Mouse (Mus musculus) kidney, adult 2 months (tissue): ENCODE data around the gene Efhc1.

ENCODE experiments used
- CTCF ChIP-seq: fragments of 200-500 bp; conservative IDR thresholded peaks from 2 replicates; pipeline ENCODE4 v1.5.1; 2011; ENCODE audit warnings: low read depth, mild to moderate bottlenecking, control low read depth, low read length, moderate library complexity, mixed read lengths; ENCODE audit not compliant: insufficient read depth, insufficient read length
- POLR2A ChIP-seq: fragments of 200-500 bp; IDR thresholded peaks from one replicate; pipeline ENCODE4 v1.6.1; 2011; ENCODE audit warnings: low read depth, low read length, control low read depth

DNA sequence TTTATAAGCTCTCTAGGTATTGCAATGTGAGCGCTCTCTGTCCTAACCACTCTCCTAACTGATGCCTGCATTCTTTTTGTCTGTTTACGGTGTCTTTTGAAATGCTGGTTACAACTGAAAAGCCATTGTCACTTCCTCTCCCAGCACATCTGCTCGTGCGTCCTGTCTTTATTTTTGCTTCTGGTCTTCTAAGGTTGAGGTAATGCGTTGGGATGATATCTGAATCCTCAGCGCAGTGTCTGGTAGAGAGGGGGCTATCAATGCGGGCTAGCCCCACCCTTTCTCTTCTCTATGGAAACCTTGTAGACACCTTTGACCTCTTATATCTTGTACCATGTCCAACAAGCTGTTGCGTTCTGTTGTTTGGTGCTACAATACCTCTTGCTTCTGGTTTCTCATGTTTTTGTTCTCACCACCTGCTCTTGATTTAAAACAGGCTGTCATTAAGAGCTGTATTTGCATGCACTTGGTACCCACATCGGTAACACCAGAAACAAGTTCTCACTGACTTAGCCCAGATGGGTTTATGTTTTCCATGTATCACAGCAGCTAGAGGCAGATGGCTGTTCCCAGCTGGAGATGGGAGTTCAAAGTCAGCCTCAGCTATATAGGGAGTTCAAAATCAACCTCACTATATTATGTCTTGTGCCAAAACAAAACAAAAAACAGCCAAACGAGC is 35.1 kb downstream of the Efhc1 start:
- no peak for TF ChIP-seq POLR2A
- TF ChIP-seq CTCF: no peak
